Mouse (Mus musculus) v-Abl transformed pro-B cells (cell line): ENCODE data around the gene Prickle2.

ENCODE experiments used
- in situ Hi-C, 2 experiments: fragments of 400-800 bp; cut with MboI; formaldehyde crosslinking; loops; one replicate each; pipeline ENCODE4 v1.15.1; 2025; ENCODE audit not compliant: unreplicated experiment in 2 of 2

Gene Prickle2

DNA sequence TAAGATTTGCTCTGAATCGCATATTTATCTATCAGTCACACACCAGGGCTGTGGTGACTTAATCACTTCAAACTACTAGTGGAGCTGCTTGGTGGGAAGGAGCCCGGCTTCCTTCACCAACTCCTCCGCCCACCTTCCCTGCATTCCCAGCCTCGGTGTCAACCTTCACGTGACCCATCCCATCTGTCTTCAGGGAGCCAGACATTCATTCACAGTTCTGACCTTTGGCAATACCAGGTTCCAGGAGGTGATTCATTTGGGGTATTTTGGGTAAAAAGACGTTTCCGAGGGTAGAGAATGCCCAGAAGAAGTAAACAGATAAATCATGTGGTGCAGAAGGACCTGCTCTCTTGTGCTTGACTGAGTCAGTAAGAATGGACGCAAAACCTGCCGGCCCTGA lies 242.2 kb downstream of the Prickle2 start:
- in situ Hi-C loops = no loop called here

- in situ Hi-C loops = no loop called here
Observed at GRCm38 (mm10) chr6:92460750-92461149, 245.2 kb downstream of the Prickle2 start.

GRCm38 (mm10) chr6:92458026-92458425 lies 247.9 kb downstream of the Prickle2 start:
- in situ Hi-C loops = no loop called here

GRCm38 (mm10) chr6:92451421-92451820 lies 254.5 kb downstream of the Prickle2 start:
- in situ Hi-C loops = no loop called here

GRCm38 (mm10) chr6:92449956-92450355 lies 256.0 kb downstream of the Prickle2 start:
- in situ Hi-C loops = no loop called here

- in situ Hi-C loops = no loop called here
Observed at GRCm38 (mm10) chr6:92446662-92447061, 259.3 kb downstream of the Prickle2 start.

DNA sequence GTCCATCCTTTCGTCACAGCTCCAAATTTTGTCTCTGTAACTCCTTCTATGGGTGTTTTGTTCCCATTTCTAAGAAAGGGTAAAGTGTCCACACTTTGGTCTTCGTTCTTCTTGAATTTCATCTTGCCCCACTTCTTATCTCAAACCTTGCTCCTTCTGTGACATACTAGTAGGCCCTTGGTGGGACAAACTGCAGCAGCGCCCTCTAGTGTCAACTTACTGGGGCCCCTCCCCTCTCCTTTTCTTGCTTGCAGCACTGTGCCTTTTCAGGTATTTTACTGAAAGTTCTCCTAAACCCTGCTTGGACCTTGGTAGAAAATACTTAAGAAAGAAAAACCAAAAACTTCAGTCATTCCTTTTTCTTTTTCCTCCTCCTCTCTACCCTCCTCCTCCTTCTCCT lies 264.8 kb downstream of the Prickle2 start:
- in situ Hi-C loops = no loop called here

DNA sequence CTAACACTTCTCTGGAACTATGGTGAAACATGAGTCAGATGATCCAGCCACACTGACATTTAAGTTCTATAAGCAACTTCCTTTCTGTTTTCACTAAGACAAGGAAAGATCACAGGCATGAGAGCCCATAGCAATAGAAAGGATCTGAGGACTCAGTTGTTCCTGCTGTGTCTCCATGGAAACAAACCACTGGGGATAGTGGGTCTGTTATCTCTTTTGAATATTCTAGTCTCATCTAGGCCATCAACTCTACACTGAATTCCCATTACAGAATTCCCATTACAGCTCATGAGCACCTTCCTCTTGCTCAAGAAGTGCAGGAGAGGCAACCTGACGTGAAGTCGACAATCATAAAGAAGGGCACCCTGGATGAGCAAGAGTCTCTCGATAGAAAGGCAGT lies 265.7 kb downstream of the Prickle2 start:
- in situ Hi-C loops = no loop called here

GRCm38 (mm10) chr6:92432146-92432545 lies 273.8 kb downstream of the Prickle2 start:
- in situ Hi-C loops = no loop called here

- in situ Hi-C loops = no loop called here
Observed at GRCm38 (mm10) chr6:92427406-92428171, 278.4 kb downstream of the Prickle2 start.

DNA sequence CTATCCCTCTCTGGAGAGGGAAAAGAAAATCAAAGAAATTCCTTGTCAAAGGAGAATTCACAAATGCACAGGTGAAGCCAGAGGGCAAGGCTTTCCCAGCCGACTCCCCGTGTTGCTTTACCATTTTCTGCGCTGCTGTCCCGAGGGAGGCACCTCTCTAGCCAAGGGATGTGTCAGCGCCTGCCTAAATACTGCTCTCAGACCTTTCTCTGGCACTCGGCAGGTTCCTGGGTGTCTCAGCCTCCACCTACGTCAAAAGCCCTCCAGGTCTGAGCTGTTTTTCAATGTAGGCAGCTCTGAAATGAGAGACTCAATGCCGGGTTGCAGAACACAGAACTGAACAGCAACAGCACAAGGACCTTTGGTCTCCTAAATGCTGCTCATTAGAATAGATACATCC lies 280.1 kb downstream of the Prickle2 start:
- in situ Hi-C loops = no loop called here

DNA sequence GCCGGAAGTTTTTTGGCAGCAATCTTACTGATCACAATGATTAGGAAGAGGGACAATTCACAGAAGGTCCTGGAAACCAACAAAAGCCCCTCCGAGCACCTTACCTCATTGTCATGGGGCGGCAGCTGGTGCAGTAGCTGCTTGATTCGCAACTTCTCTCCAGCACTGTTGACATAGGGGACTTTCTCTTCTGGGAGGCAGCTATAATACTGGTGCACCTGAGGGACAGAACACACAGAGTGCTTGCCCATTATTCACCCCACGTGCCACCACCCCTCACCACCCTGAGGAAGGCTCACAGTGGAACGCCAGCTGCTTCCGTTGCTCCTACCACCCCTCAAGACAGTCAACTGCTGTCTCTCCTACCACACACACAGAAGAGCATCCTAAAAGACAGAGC lies 280.5 kb downstream of the Prickle2 start:
- in situ Hi-C loops = no loop called here

DNA sequence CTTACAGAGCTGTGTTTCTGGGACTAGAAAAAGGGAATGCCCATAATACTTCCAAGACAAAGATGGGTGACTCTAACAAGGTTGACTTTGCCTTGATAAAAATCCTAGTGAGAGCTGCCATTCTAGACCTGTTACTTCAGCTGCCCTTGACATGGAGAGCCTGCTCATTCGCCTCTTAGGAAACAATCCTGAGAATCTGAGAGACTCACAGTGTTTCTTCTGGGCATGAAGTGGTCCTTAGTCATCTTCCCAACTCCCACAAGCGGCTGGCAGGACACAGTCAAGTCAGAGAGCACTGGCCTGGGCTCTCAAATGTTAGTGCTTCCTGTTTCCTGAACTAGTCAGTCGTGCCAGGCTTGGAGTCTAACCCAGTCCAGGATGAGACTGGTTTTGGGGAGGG lies 281.0 kb downstream of the Prickle2 start:
- in situ Hi-C loops = no loop called here

- in situ Hi-C loops = no loop called here
Observed at GRCm38 (mm10) chr6:92422286-92422685, 283.7 kb downstream of the Prickle2 start.

- in situ Hi-C loops = no loop called here
Observed at GRCm38 (mm10) chr6:92420106-92420505, 285.8 kb downstream of the Prickle2 start.

DNA sequence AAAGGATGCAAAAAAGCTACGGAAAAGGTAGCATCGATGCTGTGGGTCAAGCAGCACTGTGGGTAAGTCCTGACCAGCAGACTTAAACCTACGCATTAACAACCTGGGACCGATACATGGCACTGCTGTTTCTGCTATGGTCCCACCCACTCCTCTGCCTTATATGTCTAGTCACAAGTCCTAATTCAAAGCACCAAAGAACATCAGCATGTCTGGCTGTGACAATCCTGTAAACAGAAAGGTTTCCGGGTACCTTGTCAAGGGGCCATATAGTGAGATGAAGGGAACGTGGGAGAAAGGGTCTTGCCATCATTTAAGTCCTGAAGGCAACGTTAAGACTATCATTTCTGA lies 290.6 kb downstream of the Prickle2 start:
- in situ Hi-C loops = no loop called here

- in situ Hi-C loops = no loop called here
Observed at GRCm38 (mm10) chr6:92414478-92415404, 291.2 kb downstream of the Prickle2 start.

GRCm38 (mm10) chr6:92413982-92414381 lies 292.0 kb downstream of the Prickle2 start:
- in situ Hi-C loops = no loop called here

- in situ Hi-C loops = no loop called here
Observed at GRCm38 (mm10) chr6:92409788-92410187, 296.2 kb downstream of the Prickle2 start.

DNA sequence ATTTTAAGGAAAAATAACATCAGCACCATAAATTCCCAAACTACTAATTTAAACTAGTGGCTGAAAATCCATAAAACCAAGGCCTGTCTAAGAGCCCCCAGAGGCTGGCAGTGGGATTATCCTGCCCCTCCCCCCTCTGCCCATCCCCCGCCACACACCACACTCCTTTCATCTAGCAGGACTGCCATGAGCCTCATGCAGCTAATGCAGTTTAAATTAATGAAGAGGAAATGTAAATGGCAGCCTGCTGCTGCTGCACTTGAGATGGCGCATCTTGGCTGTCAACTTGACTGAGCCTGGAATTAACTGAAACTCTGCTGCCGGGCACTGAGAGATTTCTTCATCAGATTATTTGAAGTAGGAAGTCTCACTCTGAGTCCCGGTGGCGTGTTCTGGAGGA lies 298.7 kb downstream of the Prickle2 start:
- in situ Hi-C loops = no loop called here

DNA sequence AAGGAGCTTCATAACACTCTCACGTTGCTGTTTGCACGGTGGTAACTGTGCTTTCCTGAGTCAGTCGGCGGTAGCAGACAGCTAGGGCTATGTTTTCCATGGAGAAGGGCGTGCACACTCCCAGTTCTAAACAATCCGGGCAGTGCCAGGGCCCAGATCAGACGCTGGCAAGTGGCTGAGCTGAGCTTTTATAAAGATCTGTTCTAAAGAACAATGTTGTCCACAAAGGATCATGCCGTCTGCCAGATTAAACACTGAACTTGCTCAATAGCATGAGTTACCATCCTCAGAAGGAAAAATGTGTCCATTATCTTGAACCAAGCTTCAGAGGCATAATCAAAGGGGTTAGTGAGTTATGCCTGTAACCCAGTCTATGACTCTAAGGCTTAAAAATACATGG lies 300.4 kb downstream of the Prickle2 start:
- in situ Hi-C loops = no loop called here

GRCm38 (mm10) chr6:92397876-92398275 lies 308.1 kb downstream of the Prickle2 start:
- in situ Hi-C loops = no loop called here
